Mouse (Mus musculus) retina, adult 2 months (tissue): ENCODE data around the gene Abhd4.
A peak's percentile ranks its signal among the peaks of the same experiment; 100 is the strongest.
"Not testable (repeated sequence)": the region's sequence is repeated elsewhere in the genome, so short reads cannot be mapped to it uniquely, and the experiment has no call there.

Source experiments
- DNase-seq: peaks from one replicate; pipeline ENCODE4 v3.0.0-alpha.2; 2012; ENCODE audit warnings: low read depth, low spot score

The Abhd4 gene

GRCm38 (mm10) chr14:54223315-54224063, 30.5 kb upstream of the Abhd4 start:
- DNase-seq, result no peak

GRCm38 (mm10) chr14:54224064-54224417, 29.9 kb upstream of the Abhd4 start:
- DNase-seq, result no peak

- DNase-seq, result no peak
These were observed 29.2 kb upstream of the Abhd4 start for GRCm38 (mm10) chr14:54224484-54225467.

- no peak for DNase-seq
These were observed 28.3 kb upstream of the Abhd4 start for GRCm38 (mm10) chr14:54225725-54226124.

GRCm38 (mm10) chr14:54226911-54227811, 26.8 kb upstream of the Abhd4 start:
- no peak for DNase-seq

- peak; percentile 54 for DNase-seq
These were observed 26.0 kb upstream of the Abhd4 start for GRCm38 (mm10) chr14:54227911-54228451.

GRCm38 (mm10) chr14:54228501-54228900, 25.5 kb upstream of the Abhd4 start:
- DNase-seq, result no peak

- DNase-seq, result no peak
These were observed 24.9 kb upstream of the Abhd4 start for GRCm38 (mm10) chr14:54228933-54229713.

- not testable (repeated sequence) for DNase-seq
These were observed 24.1 kb upstream of the Abhd4 start for GRCm38 (mm10) chr14:54229849-54230248.

GRCm38 (mm10) chr14:54230638-54231150, 23.3 kb upstream of the Abhd4 start:
- no peak for DNase-seq

GRCm38 (mm10) chr14:54231176-54231956, 22.6 kb upstream of the Abhd4 start:
- DNase-seq, result no peak

GRCm38 (mm10) chr14:54232143-54232542, 21.8 kb upstream of the Abhd4 start:
- no peak for DNase-seq

- no peak for DNase-seq
These were observed 21.0 kb upstream of the Abhd4 start for GRCm38 (mm10) chr14:54232811-54233558.

- DNase-seq, result no peak
These were observed 20.3 kb upstream of the Abhd4 start for GRCm38 (mm10) chr14:54233559-54234143.

- DNase-seq, result no peak
These were observed 19.6 kb upstream of the Abhd4 start for GRCm38 (mm10) chr14:54234231-54235040.

GRCm38 (mm10) chr14:54235825-54236540, 18.0 kb upstream of the Abhd4 start:
- no peak for DNase-seq

- no peak for DNase-seq
These were observed 17.1 kb upstream of the Abhd4 start for GRCm38 (mm10) chr14:54236881-54237280.
